Mouse (Mus musculus): Measurements from ENCODE around the gene Ugt3a2. TPM values are rescaled to one million over a fixed set of nuclear protein-coding genes. Genes with fewer than 3 reads are reported as not detected.

The Ugt3a2 gene
- polyA plus RNA-seq, 1 experiment from 2014 or later: not detected

Other genes with a start within 250 kb of the Ugt3a2 start
- 2.1 and 2.2 TPM in 2 replicates for gene Lmbrd2, start 195.0 kb upstream of the Ugt3a2 start, polyA plus RNA-seq (2016; fragmentation: Nextera tagmentation; extraction: Ambion mirVana)
- 58.1 and 76.3 TPM in 2 replicates for gene Skp2, start 180.1 kb upstream of the Ugt3a2 start, polyA plus RNA-seq (2016; fragmentation: Nextera tagmentation; extraction: Ambion mirVana)
- gene Ugt3a1, start 58.7 kb upstream of the Ugt3a2 start, polyA plus RNA-seq (2016; fragmentation: Nextera tagmentation; extraction: Ambion mirVana): not detected in 2 replicates
- 0.51 and 2.0 TPM in 2 replicates for gene Capsl, start 100.5 kb downstream of the Ugt3a2 start, polyA plus RNA-seq (2016; fragmentation: Nextera tagmentation; extraction: Ambion mirVana)
- gene Il7r, start 194.6 kb downstream of the Ugt3a2 start, polyA plus RNA-seq (2016; fragmentation: Nextera tagmentation; extraction: Ambion mirVana): not detected in 2 replicates

Data from heart, embryonic 10.5 days (tissue).